Mouse (Mus musculus) heart, embryonic 12.5 days (tissue): Measurements from ENCODE around the gene Lct. TPM values are rescaled to one million over a fixed set of nuclear protein-coding genes. Genes with fewer than 3 reads are reported as not detected.

Experiments used
- ATAC-seq: fragments of 200-750 bp; cut with Nextera tagmentation; 2 replicates; pipeline ENCODE4 v1.8.0; 2017; ENCODE audit warnings: moderate TSS enrichment, moderate library complexity; ENCODE audit not compliant: insufficient number of reproducible peaks, low FRiP score
- H3K27ac ChIP-seq: fragments of 300-500 bp; sonication (generic); 2 replicates; pipeline ENCODE4 v1.5.1; 2016; ENCODE audit warnings: mild to moderate bottlenecking, moderate library complexity; ENCODE audit not compliant: poor library complexity, severe bottlenecking
- H3K27me3 ChIP-seq: fragments of 300-500 bp; sonication (generic); replicated peaks from 2 replicates; pipeline ENCODE4 v1.6.1; 2016; ENCODE audit warnings: mild to moderate bottlenecking, moderate library complexity
- H3K36me3 ChIP-seq: fragments of 300-500 bp; sonication (generic); 2 replicates; pipeline ENCODE4 v1.6.1; 2016; ENCODE audit warnings: mild to moderate bottlenecking, moderate library complexity
- H3K4me1 ChIP-seq: fragments of 300-500 bp; sonication (generic); replicated peaks from 2 replicates; pipeline ENCODE4 v1.6.1; 2016; ENCODE audit warnings: mild to moderate bottlenecking
- H3K4me2 ChIP-seq: fragments of 300-500 bp; sonication (generic); 2 replicates; pipeline ENCODE4 v1.6.1; 2016; ENCODE audit warnings: mild to moderate bottlenecking, moderate library complexity
- H3K4me3 ChIP-seq: fragments of 300-500 bp; sonication (generic); 2 replicates; pipeline ENCODE4 v1.5.1; 2016; ENCODE audit warnings: mild to moderate bottlenecking
- H3K9ac ChIP-seq: fragments of 300-500 bp; sonication (generic); 2 replicates; pipeline ENCODE4 v1.6.1; 2016; ENCODE audit warnings: mild to moderate bottlenecking, moderate library complexity
- H3K9me3 ChIP-seq: fragments of 300-500 bp; sonication (generic); replicated peaks from 2 replicates; pipeline ENCODE4 v1.6.1; 2016; ENCODE audit warnings: mild to moderate bottlenecking, moderate library complexity
- WGBS: fragments of 180-500 bp; shearing (Covaris S2); methylation state at CpG from one replicate; pipeline ENCODE4 v1.1.7; 2016; 5-methylcytosine and 5-hydroxymethylcytosine counted together
- polyA plus RNA-seq: library from polyadenylated mRNA; unstranded; fragments of >200 nt; fragmentation: Nextera tagmentation; extraction: Ambion mirVana; gene quantifications from 2 replicates; pipeline ENCODE4 v1.2.1, GENCODE M21; 2016

Gene Lct
- polyA plus RNA-seq, 1 experiment from 2014 or later = 0.10 TPM

GRCm38 (mm10) chr1:128243996-128244726 lies 84.0 kb downstream of the Lct start:
- peak overlapping the region; percentile 95 for H3K9ac ChIP-seq
- H3K4me3 ChIP-seq = peak overlapping the region; percentile 93
- WGBS = under 1% methylated on average over 71 of the region's 71 CpGs
- H3K27me3 ChIP-seq = no peaks in the 10 kb centered on the region
- ATAC-seq = peak; percentile 93
- H3K27ac ChIP-seq = peak overlapping the region; percentile 96
- H3K9me3 ChIP-seq = no peaks in the 10 kb centered on the region
- peaks cover 7% of the 10 kb centered on the region; the same call in 1 of the 2 replicates for H3K4me1 ChIP-seq
- H3K36me3 ChIP-seq = peaks cover 8% of the 10 kb centered on the region
- H3K4me2 ChIP-seq = peak overlapping the region; percentile 92

GRCm38 (mm10) chr1:128243627-128243995 lies 84.5 kb downstream of the Lct start, which contains the start of gene Ubxn4:
Gene Ubxn4 (plus strand): TSS chr1:128243964.
- Histone ChIP-seq H3K9me3 (no peaks in the 10 kb centered on the region), H3K9ac (peak within 1 kb of the TSS; percentile 95), H3K36me3 (peaks cover 12% of the 10 kb centered on the region), H3K4me3 (peak within 1 kb of the TSS; percentile 93), H3K4me1 (peaks cover 7% of the 10 kb centered on the region; the same call in 1 of the 2 replicates), H3K27ac (peak within 1 kb of the TSS; percentile 96), H3K27me3 (no peaks in the 10 kb centered on the region), H3K4me2 (peak within 1 kb of the TSS; percentile 92)
- ATAC-seq = peak; percentile 9; the same call in 1 of the 2 replicates
- WGBS = 9% methylated on average over 10 of the region's 10 CpGs

- Histone ChIP-seq H3K9me3 (no peaks in the 10 kb centered on the region), H3K4me3 (no peak overlapping the region), H3K36me3 (peaks cover 77% of the 10 kb centered on the region), H3K4me2 (no peak overlapping the region), H3K27me3 (no peaks in the 10 kb centered on the region), H3K9ac (no peak overlapping the region), H3K27ac (no peak overlapping the region), H3K4me1 (no peaks in the 10 kb centered on the region)
- WGBS = 93% methylated on average over 4 of the region's 4 CpGs
- ATAC-seq = no peak
Observed at GRCm38 (mm10) chr1:128235181-128235580, 92.9 kb downstream of the Lct start.

Other genes starting within 250 kb of the Lct start
- 7.6 and 8.8 TPM in 2 replicates for gene Zranb3, start 225.3 kb downstream of the Lct start, polyA plus RNA-seq
- gene R3hdm1, start 225.0 kb downstream of the Lct start, polyA plus RNA-seq = 63.6 and 65.9 TPM in 2 replicates
- 65.3 and 66.3 TPM in 2 replicates for gene Ubxn4, start 84.4 kb downstream of the Lct start, polyA plus RNA-seq
- 187 TPM in 2 replicates for gene Mcm6, start 31.3 kb upstream of the Lct start, polyA plus RNA-seq
- 110 and 117 TPM in 2 replicates for gene Dars, start 89.0 kb upstream of the Lct start, polyA plus RNA-seq